11 mouse cellular contexts compared by ENCODE assay signal in genomic region chr2:109996411-109996810, GRCm38 (mm10). TPM values are rescaled to one million over a fixed set of nuclear protein-coding genes. Genes with fewer than 3 reads are reported as not detected.
DNase-seq lines count a peak whose midpoint lies in the region; ATAC-seq and TF ChIP-seq lines count a peak whose summit lies in the region.
"Had no signal": no experiment of that assay in that cellular context is flagged by ENCODE, and none has a peak within 500 bp of the region (broad histone marks: within the 10 kb centered on the region; RNA-seq: fewer than 3 reads in every experiment).

No protein-coding gene starts in this region.

- H3K27me3 ChIP-seq in heart, embryonic 10.5 days (ENCODE audit: insufficient read depth, poor library complexity, severe bottlenecking) = no peaks in the 10 kb centered on the region
- H3K27me3 ChIP-seq in intestine, postnatal 0 days (replicated peaks; ENCODE audit: control insufficient read depth, insufficient read depth, low read length) = no peaks in the 10 kb centered on the region
- H3K27me3 ChIP-seq: limb, embryonic 15.5 days had no signal

- peaks cover 23% of the 10 kb centered on the region for H3K4me1 ChIP-seq in heart, embryonic 10.5 days
- 0 out of 2 replicates have a peak, but pooled peaks cover 3% of the 10 kb centered on the region for H3K4me1 ChIP-seq in intestine, postnatal 0 days (replicated peaks; ENCODE audit: control insufficient read depth, insufficient read depth, low read length)

- H3K9me3 ChIP-seq in heart, embryonic 10.5 days = no peaks in the 10 kb centered on the region
- H3K9me3 ChIP-seq in intestine, postnatal 0 days (ENCODE audit: control insufficient read depth) = no peaks in the 10 kb centered on the region
- H3K9me3 ChIP-seq: limb, embryonic 15.5 days had no signal

- TF ChIP-seq CTCF in intestine, postnatal 0 days (IDR thresholded peaks at IDR 0.05; ENCODE audit: low read depth) = no peak

- no peak; the same call in 1 of the 2 replicates for ATAC-seq in intestine, postnatal 0 days

- DNase-seq in heart, adult 18-20 months = peak; percentile 22 to 23
- no peak for DNase-seq in heart, embryonic 10.5 days (ENCODE audit: low spot score)
- DNase-seq in adrenal gland, postnatal 10 days = peak; percentile 72
- DNase-seq in heart, adult 9 months (ENCODE audit: low spot score in 2 of 2) = peak; percentile 14 to 19
- no peak for DNase-seq in cerebellum, adult 9-10 months
- DNase-seq in layer of hippocampus, adult 18-20 months (ENCODE audit: low spot score in 2 of 2) = no peak
- DNase-seq in urinary bladder, postnatal 10 days (ENCODE audit: low spot score) = no peak

- no peak overlapping the region for H3K4me3 ChIP-seq in heart, embryonic 10.5 days
- no peak overlapping the region for H3K4me3 ChIP-seq in intestine, postnatal 0 days (ENCODE audit: low read depth, low read length)
- H3K4me3 ChIP-seq: limb, embryonic 15.5 days; myocyte had no signal

- WGBS in heart, embryonic 10.5 days = 31% methylated on average over 12 of the region's 12 CpGs
- WGBS in intestine, postnatal 0 days = 44% methylated on average over 12 of the region's 12 CpGs

- no peak overlapping the region for H3K9ac ChIP-seq in intestine, postnatal 0 days (ENCODE audit: low read depth, low read length)
- H3K9ac ChIP-seq: limb, embryonic 15.5 days had no signal

- H3K27ac ChIP-seq in heart, embryonic 10.5 days = no peak overlapping the region
- H3K27ac ChIP-seq in intestine, postnatal 0 days (ENCODE audit: low read depth, low read length) = no peak overlapping the region; the same call in 1 of the 2 replicates
- H3K27ac ChIP-seq: limb, embryonic 15.5 days; macrophage had no signal

- H3K4me2 ChIP-seq in intestine, postnatal 0 days (replicated peaks; ENCODE audit: low read depth) = 0 out of 2 replicates have a peak overlapping the region, but pooled peaks have one; percentile 6
- H3K4me2 ChIP-seq: limb, embryonic 15.5 days had no signal

- H3K36me3 ChIP-seq in heart, embryonic 10.5 days = peaks cover 5% of the 10 kb centered on the region; the same call in 1 of the 2 replicates
- peaks cover 11% of the 10 kb centered on the region for H3K36me3 ChIP-seq in intestine, postnatal 0 days (ENCODE audit: control insufficient read depth, insufficient read depth)

RNA-seq across cellular contexts. Expression of gene Ccdc34, which starts 21.2 kb away (rescaled TPM):
- 1 to 10 TPM; 3.8 to 4.1 TPM for total RNA-seq in heart, adult 18-20 months (2021)
- polyA plus RNA-seq in heart, embryonic 10.5 days (2016; fragmentation: Nextera tagmentation; extraction: Ambion mirVana) = 24.1 and 29.8 TPM in 2 replicates
- 10 to 100 TPM; 13.8 to 16.7 TPM for total RNA-seq in adrenal gland, postnatal 10 days (2021)
- polyA plus RNA-seq in intestine, postnatal 0 days (2015; fragmentation: Nextera tagmentation; extraction: Ambion mirVana) = 25.3 TPM in 2 replicates
- total RNA-seq in layer of hippocampus, adult 18-20 months (2021) = 10 to 100 TPM; 14.1 to 15.3 TPM

Comparison
In these comparisons a context has a peak if more than half of its experiments do, and no peak if none do; other contexts are left out.
1. DNase-seq: peak in heart, adult 18-20 months (2 of 2), adrenal gland, postnatal 10 days (single experiment) and heart, adult 9 months (2 of 2); none in heart, embryonic 10.5 days (single experiment), cerebellum, adult 9-10 months (single experiment), layer of hippocampus, adult 18-20 months (0 of 2) and urinary bladder, postnatal 10 days (single experiment).